Mouse (Mus musculus) midbrain, embryonic 14.5 days (tissue): Measurements from ENCODE around the gene Cxcl1. TPM values are rescaled to one million over a fixed set of nuclear protein-coding genes. Genes with fewer than 3 reads are reported as not detected.

Experiments used
- ATAC-seq: fragments of 200-750 bp; cut with Nextera tagmentation; 2 replicates; pipeline ENCODE4 v1.8.0; 2017; ENCODE audit warnings: moderate number of reproducible peaks, moderate library complexity; ENCODE audit not compliant: low FRiP score, low TSS enrichment
- DNase-seq: peaks from one replicate; pipeline ENCODE4 v3.0.0-alpha.2; 2015
- H3K27ac ChIP-seq: fragments of 300-500 bp; sonication (generic); replicated peaks from 2 replicates; pipeline ENCODE4 v1.5.1; 2014; ENCODE audit warnings: mild to moderate bottlenecking, low read depth, low read length, moderate library complexity
- H3K27me3 ChIP-seq: fragments of 300-500 bp; sonication (generic); 2 replicates; pipeline ENCODE4 v1.6.1; 2014; ENCODE audit warnings: low read length, control low read depth, mixed read lengths; ENCODE audit not compliant: control insufficient read depth, insufficient read depth
- H3K36me3 ChIP-seq: fragments of 300-500 bp; sonication (generic); 2 replicates; pipeline ENCODE4 v1.6.1; 2014; ENCODE audit warnings: low read length, control low read depth; ENCODE audit not compliant: control insufficient read depth, insufficient read depth
- H3K4me1 ChIP-seq: fragments of 300-500 bp; sonication (generic); 2 replicates; pipeline ENCODE4 v1.6.1; 2014; ENCODE audit warnings: mild to moderate bottlenecking, antibody characterized with exemption, low read length, control low read depth; ENCODE audit not compliant: control insufficient read depth, insufficient read depth
- H3K4me2 ChIP-seq: fragments of 300-500 bp; sonication (generic); 2 replicates; pipeline ENCODE4 v1.6.1; 2014; ENCODE audit warnings: mild to moderate bottlenecking, low read length, moderate library complexity
- H3K4me3 ChIP-seq: fragments of 300-500 bp; sonication (generic); replicated peaks from 2 replicates; pipeline ENCODE4 v1.5.1; 2014; ENCODE audit warnings: low read depth, low read length
- H3K9ac ChIP-seq: fragments of 300-500 bp; sonication (generic); replicated peaks from 2 replicates; pipeline ENCODE4 v1.6.1; 2014; ENCODE audit warnings: mild to moderate bottlenecking, low read length, moderate library complexity
- H3K9me3 ChIP-seq: fragments of 300-500 bp; sonication (generic); 2 replicates; pipeline ENCODE4 v1.6.1; 2016; ENCODE audit warnings: low read length, control low read depth, mixed read lengths; ENCODE audit not compliant: control insufficient read depth
- WGBS: fragments of 180-500 bp; shearing (Covaris S2); extraction: QIAGEN DNeasy Blood & Tissue Kit; methylation state at CpG from one replicate; pipeline ENCODE4 v1.1.7; 2014; 5-methylcytosine and 5-hydroxymethylcytosine counted together
- polyA plus RNA-seq: library from polyadenylated mRNA; unstranded; fragments of >200 nt; fragmentation: Nextera tagmentation; extraction: Ambion mirVana; gene quantifications from 2 replicates; pipeline ENCODE4 v1.2.1, GENCODE M21; 2014

Gene Cxcl1
- polyA plus RNA-seq, 1 experiment from 2014 or later: not detected

DNA sequence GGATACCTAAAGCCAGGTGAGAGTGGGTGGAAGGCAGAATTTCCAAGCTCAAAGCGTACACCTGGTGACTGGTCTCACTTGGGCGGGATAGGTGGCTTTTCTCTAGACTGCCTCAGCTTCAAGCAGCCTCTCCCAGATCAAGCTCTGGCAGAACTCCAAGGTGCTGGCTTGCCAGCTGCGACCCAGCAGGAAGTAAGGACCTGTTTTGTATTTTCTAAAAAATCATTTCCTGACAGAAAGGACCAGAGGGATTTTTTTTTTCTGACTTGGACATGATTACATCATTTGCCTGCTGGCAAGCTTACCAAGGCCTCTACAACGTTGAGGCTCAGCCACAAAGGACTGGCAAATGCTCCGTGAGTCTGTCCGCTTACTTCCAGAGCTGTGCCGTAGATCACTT is 9.1 kb downstream of the Cxcl1 start:
- no peak overlapping the region for H3K4me2 ChIP-seq
- H3K4me1 ChIP-seq: peaks cover 8% of the 10 kb centered on the region; the same call in 1 of the 2 replicates
- H3K9me3 ChIP-seq: no peaks in the 10 kb centered on the region
- 61% methylated on average over 7 of the region's 7 CpGs for WGBS
- H3K9ac ChIP-seq: no peak overlapping the region
- peaks cover 5% of the 10 kb centered on the region; the same call in 1 of the 2 replicates for H3K27me3 ChIP-seq
- H3K4me3 ChIP-seq: no peak overlapping the region
- DNase-seq (peak; percentile 52), ATAC-seq (no peak)
- no peaks in the 10 kb centered on the region for H3K36me3 ChIP-seq
- no peak overlapping the region for H3K27ac ChIP-seq

DNA sequence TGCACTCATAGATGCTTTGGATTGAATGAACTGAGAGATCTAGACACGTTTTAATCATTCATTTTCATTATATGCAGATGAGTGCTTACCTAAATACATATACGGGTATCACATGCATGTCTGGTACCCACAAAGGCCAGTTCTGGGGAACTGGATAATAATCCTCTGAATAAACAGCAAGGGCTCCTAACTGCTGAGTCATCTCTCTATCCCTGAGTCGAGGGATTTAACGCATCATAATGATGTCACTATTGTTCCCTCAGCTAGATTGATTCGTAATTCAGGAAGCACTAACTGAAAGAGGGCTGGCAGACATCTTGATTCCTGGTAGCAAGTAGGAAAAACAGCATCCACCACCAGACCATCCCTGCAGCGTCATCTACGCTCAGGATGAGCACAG is 9.6 kb downstream of the Cxcl1 start:
- Histone ChIP-seq H3K4me3 (no peak overlapping the region), H3K27me3 (peaks cover 5% of the 10 kb centered on the region; the same call in 1 of the 2 replicates), H3K9me3 (no peaks in the 10 kb centered on the region), H3K36me3 (no peaks in the 10 kb centered on the region), H3K4me2 (no peak overlapping the region), H3K27ac (no peak overlapping the region), H3K4me1 (peaks cover 8% of the 10 kb centered on the region; the same call in 1 of the 2 replicates), H3K9ac (no peak overlapping the region)
- 57% methylated on average over 7 of the region's 7 CpGs for WGBS
- DNase-seq: peak; percentile 33
- ATAC-seq: no peak

DNA sequence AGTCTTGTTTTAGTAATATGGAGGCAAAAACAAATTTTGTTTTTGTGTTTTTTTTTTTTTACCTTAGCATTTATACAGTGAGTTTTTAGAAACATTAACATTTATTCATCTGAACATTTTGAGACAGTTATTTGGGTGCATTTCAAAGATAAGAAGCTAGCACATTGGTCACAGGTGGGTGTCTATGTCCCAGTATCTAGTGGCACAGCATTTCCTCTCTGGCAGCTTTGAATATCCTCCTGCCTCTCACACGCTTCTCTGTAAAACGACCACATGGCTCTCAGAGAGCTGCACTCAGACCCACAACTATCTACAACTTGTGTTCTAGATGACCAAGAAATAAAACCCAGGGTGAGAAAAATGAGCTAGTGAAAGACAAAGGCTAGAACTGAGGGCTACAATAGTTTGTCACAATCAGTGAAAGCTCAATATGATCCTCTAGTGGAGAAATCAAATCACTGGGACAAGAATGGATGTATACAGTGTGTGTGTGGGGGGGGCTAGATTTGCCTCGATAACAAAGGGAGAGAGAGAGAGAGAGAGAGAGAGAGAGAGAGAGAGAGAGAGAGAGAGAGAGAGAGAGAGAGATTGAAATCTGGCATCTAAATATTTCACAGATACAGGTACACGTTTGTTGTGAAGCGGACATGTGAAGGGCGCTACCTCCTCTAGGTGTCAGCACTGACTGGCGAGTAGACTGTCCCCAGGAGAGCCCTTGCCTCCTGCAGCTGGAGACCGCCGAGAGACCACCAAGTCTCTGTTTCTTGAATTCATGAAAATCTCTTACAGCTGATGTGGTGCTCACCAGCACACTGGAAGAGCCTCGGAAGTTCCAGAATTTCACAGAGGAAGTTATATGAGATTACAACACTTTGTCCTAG is 11.6 kb downstream of the Cxcl1 start:
- 15% methylated on average over 10 of the region's 10 CpGs for WGBS
- Histone ChIP-seq H3K4me1 (peaks cover 8% of the 10 kb centered on the region; the same call in 1 of the 2 replicates), H3K9ac (no peak overlapping the region), H3K4me3 (peak overlapping the region; percentile 31), H3K4me2 (peak overlapping the region; percentile 69), H3K36me3 (no peaks in the 10 kb centered on the region), H3K27me3 (peaks cover 5% of the 10 kb centered on the region; the same call in 1 of the 2 replicates), H3K9me3 (no peaks in the 10 kb centered on the region), H3K27ac (no peak overlapping the region)
- DNase-seq (peak; percentile 64), ATAC-seq (peak; percentile 73; the same call in 1 of the 2 replicates)

DNA sequence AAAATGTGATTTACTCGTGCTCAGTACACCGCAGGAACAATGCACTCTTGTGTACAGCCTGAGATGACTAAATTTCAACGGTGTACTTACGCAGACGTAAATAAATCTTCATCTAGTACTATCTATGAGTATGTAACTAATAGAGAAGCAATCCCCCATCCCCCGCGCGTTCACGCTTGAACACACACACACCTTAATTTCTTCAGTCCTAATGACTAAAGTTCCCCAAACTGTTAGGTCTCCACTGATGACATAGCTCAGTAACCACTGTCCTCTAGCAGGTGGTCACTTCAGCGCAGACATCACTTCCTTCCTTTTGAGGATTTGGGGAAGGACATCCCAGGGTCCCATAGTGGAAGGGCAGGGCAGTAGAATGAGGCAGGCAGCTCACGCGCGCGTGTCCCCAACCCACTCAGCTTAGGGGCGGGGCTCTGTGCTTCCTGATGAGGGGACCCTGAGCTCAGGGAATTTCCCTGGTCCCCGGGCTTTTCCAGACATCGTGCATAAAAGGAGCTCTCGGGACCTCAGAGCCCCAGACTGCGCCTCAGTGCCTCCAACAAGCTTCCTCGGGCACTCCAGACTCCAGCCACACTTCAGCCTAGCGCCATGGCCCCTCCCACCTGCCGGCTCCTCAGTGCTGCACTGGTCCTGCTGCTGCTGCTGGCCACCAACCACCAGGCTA is 12.4 kb downstream of the Cxcl1 start, which contains the start of gene Cxcl2:
TSS of gene Cxcl2 (plus strand) at position 533 of the 682 bp plus-strand sequence.
- H3K4me1 ChIP-seq: peaks cover 8% of the 10 kb centered on the region; the same call in 1 of the 2 replicates
- peak within 1 kb of the TSS; percentile 31 for H3K4me3 ChIP-seq
- no peak within 1 kb of the TSS for H3K27ac ChIP-seq
- no peaks in the 10 kb centered on the region for H3K36me3 ChIP-seq
- DNase-seq (peak; percentile 39), ATAC-seq (peak; percentile 58)
- 8% methylated on average over 22 of the region's 22 CpGs for WGBS
- peak within 1 kb of the TSS; percentile 69 for H3K4me2 ChIP-seq
- H3K9ac ChIP-seq: no peak within 1 kb of the TSS
- no peaks in the 10 kb centered on the region for H3K9me3 ChIP-seq
- H3K27me3 ChIP-seq: peaks cover 5% of the 10 kb centered on the region; the same call in 1 of the 2 replicates

DNA sequence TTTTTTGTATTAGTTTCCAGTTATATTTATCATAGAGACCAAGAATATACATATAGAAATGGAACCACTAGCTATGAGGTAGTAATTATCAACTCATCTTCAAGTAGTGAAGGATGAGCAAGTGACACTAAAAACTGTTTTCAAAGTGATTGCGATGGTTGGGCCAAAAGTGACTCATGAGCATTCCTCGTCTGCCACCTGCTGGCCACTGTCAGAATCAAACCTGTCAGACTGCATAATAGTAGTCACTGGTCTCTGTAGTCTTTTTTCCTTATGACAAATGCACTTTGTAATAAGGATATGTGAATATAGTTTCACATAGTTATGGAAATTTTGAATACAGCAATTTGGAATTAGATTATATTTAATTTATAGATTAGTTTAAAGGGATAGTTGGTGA is 17.9 kb downstream of the Cxcl1 start:
- 2% methylated on average over 2 of the region's 2 CpGs for WGBS
- H3K4me3 ChIP-seq: no peak overlapping the region

DNA sequence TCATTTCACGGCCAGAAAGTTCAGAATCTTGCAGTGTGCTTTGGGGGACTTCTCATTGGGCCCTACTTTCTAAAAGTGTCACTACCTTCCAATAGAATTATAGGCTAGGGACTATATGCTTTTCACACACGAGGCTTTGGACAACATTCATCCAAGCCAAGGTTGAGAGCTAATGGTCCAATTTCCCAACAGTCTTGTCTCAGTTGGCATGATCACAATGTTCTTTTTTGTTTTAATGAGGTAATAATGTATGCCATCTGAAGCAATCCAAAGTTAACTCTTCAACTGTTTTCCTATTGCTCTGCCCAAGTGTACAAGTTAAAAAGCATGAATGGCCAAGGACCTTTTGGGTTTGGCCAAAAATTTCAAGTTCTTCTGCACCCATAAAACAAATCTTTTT is 28.5 kb downstream of the Cxcl1 start:
- DNase-seq (no peak), ATAC-seq (no peak)
- no peak overlapping the region for H3K4me3 ChIP-seq
- no peaks in the 10 kb centered on the region for H3K9me3 ChIP-seq
- no peaks in the 10 kb centered on the region for H3K36me3 ChIP-seq
- no peaks in the 10 kb centered on the region for H3K27me3 ChIP-seq
- no peak overlapping the region for H3K9ac ChIP-seq
- H3K27ac ChIP-seq: no peak overlapping the region
- no peak overlapping the region for H3K4me2 ChIP-seq
- 80% methylated on average over 2 of the region's 2 CpGs for WGBS
- H3K4me1 ChIP-seq: no peaks in the 10 kb centered on the region

More for the DNA sequence above, 17.9 kb downstream of the Cxcl1 start:
- ATAC-seq: peak; percentile 70
- Histone ChIP-seq H3K9me3 (no peaks in the 10 kb centered on the region), H3K27ac (no peak overlapping the region), H3K36me3 (no peaks in the 10 kb centered on the region), H3K4me1 (no peaks in the 10 kb centered on the region), H3K9ac (no peak overlapping the region), H3K27me3 (peaks cover 5% of the 10 kb centered on the region; the same call in 1 of the 2 replicates), H3K4me2 (no peak overlapping the region)
- DNase-seq: peak; percentile 92

DNA sequence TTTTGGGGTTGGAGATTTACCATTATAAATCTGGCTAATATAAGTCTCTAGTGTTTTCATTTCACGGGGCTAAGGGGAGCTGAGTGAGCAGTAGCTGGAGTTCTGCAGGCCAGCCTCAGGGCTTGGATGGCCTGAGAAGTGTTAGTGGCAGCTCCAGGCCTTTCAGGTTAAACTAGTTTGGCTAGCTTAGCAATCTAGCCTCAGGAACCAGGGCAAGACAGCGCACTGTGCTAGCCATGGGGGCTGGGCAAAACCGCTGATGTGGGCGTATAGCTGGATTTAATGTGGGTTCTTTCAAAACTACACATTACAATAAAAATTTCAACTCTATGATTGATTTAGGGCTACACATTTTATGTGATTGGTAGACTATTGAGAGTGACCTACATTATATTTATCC is 31.9 kb downstream of the Cxcl1 start:
- no peaks in the 10 kb centered on the region for H3K27me3 ChIP-seq
- WGBS: 92% methylated on average over 4 of the region's 4 CpGs
- H3K4me3 ChIP-seq: no peak overlapping the region
- H3K27ac ChIP-seq: no peak overlapping the region
- DNase-seq (no peak), ATAC-seq (no peak)
- H3K4me2 ChIP-seq: no peak overlapping the region
- H3K9me3 ChIP-seq: no peaks in the 10 kb centered on the region
- no peak overlapping the region for H3K9ac ChIP-seq
- H3K4me1 ChIP-seq: no peaks in the 10 kb centered on the region
- H3K36me3 ChIP-seq: no peaks in the 10 kb centered on the region

DNA sequence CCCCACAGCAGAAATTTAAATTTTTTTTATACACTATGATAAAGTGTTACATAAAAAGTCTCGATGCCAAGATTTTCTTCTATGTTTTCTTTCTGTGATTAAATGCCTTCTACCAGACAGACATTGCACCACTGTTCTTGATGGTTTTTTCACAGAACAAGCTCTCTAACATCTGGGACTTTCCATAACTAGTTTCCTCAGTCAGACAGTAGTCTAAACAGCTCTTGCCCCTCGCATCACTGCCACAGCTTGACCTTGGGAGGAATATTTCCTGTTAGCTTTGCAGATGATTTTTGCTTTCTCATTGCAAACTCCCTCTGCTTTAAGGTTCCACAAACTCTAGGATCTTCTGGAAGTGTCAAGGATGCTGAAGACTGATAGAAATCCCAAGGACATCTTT is 39.5 kb downstream of the Cxcl1 start:
- Histone ChIP-seq H3K4me3 (peak overlapping the region; percentile 69), H3K4me2 (peak overlapping the region; percentile 61), H3K27ac (peak overlapping the region; percentile 99), H3K27me3 (no peaks in the 10 kb centered on the region), H3K4me1 (peaks cover 10% of the 10 kb centered on the region; the same call in 1 of the 2 replicates), H3K36me3 (peaks cover 5% of the 10 kb centered on the region), H3K9ac (peak overlapping the region; percentile 99), H3K9me3 (no peaks in the 10 kb centered on the region)
- WGBS: 51% methylated on average over 2 of the region's 2 CpGs
- DNase-seq (no peak), ATAC-seq (peak; percentile 7; the same call in 1 of the 2 replicates)
